Mouse (Mus musculus) heart, postnatal 0 days (tissue): Measurements from ENCODE around the gene Hfe2. TPM values are rescaled to one million over a fixed set of nuclear protein-coding genes. Genes with fewer than 3 reads are reported as not detected.

ENCODE experiments used
- ATAC-seq: fragments of 200-750 bp; cut with Nextera tagmentation; 2 replicates; pipeline ENCODE4 v1.8.0; 2017; ENCODE audit warnings: low read depth, moderate number of reproducible peaks, moderate library complexity; ENCODE audit not compliant: insufficient read depth
- DNase-seq: peaks from one replicate; pipeline ENCODE4 v3.0.0-alpha.2; 2016; ENCODE audit warnings: low spot score
- H3K27ac ChIP-seq: fragments of 300-500 bp; sonication (generic); 2 replicates; pipeline ENCODE4 v1.5.1; 2014; ENCODE audit warnings: low read depth, mild to moderate bottlenecking
- H3K27me3 ChIP-seq: fragments of 300-500 bp; sonication (generic); 2 replicates; pipeline ENCODE4 v1.6.1; 2014; ENCODE audit warnings: low read length, mixed read lengths; ENCODE audit not compliant: control insufficient read depth, insufficient read depth
- H3K36me3 ChIP-seq: fragments of 300-500 bp; sonication (generic); replicated peaks from 2 replicates; pipeline ENCODE4 v1.6.1; 2014; ENCODE audit warnings: low read length, mixed read lengths; ENCODE audit not compliant: control insufficient read depth, insufficient read depth
- H3K4me1 ChIP-seq: fragments of 300-500 bp; sonication (generic); 2 replicates; pipeline ENCODE4 v1.6.1; 2014; ENCODE audit warnings: antibody characterized with exemption; ENCODE audit not compliant: control insufficient read depth, insufficient read depth
- H3K4me2 ChIP-seq: fragments of 300-500 bp; sonication (generic); 2 replicates; pipeline ENCODE4 v1.6.1; 2014; ENCODE audit warnings: low read depth, mild to moderate bottlenecking, low read length, moderate library complexity
- H3K4me3 ChIP-seq: fragments of 300-500 bp; sonication (generic); 2 replicates; pipeline ENCODE4 v1.5.1; 2014; ENCODE audit warnings: low read depth, low read length
- H3K9ac ChIP-seq: fragments of 300-500 bp; sonication (generic); replicated peaks from 2 replicates; pipeline ENCODE4 v1.6.1; 2014; ENCODE audit warnings: low read depth, low read length, mixed read lengths
- H3K9me3 ChIP-seq: fragments of 300-500 bp; sonication (generic); replicated peaks from 2 replicates; pipeline ENCODE4 v1.6.1; 2016; ENCODE audit warnings: low read length; ENCODE audit not compliant: control insufficient read depth
- CTCF ChIP-seq: IDR thresholded peaks from 2 replicates; pipeline ENCODE4 v1.5.1; 2016; ENCODE audit warnings: antibody characterized with exemption, control low read depth, low read depth
- EP300 ChIP-seq: IDR thresholded peaks from 2 replicates; pipeline ENCODE4 v1.6.1; 2016; ENCODE audit warnings: antibody characterized with exemption, low read depth
- WGBS: fragments of 180-500 bp; shearing (Covaris S2); extraction: QIAGEN DNeasy Blood & Tissue Kit; methylation state at CpG from one replicate; pipeline ENCODE4 v1.1.7; 2014; 5-methylcytosine and 5-hydroxymethylcytosine counted together
- polyA plus RNA-seq: library from polyadenylated mRNA; unstranded; fragments of >200 nt; fragmentation: Nextera tagmentation; extraction: Ambion mirVana; gene quantifications from 2 replicates; pipeline ENCODE4 v1.2.1, GENCODE M21; 2015
- total RNA-seq: library from RNA; depleted of rRNA; stranded (reverse); fragments of >200 nt; gene quantifications from 2 replicates; pipeline ENCODE4 v1.2.3, GENCODE M21; 2014; ENCODE audit warnings: low replicate concordance

The Hfe2 gene
- total and polyA plus RNA-seq, 2 experiments from 2014 or later: 25.9 to 81.3 TPM

DNA sequence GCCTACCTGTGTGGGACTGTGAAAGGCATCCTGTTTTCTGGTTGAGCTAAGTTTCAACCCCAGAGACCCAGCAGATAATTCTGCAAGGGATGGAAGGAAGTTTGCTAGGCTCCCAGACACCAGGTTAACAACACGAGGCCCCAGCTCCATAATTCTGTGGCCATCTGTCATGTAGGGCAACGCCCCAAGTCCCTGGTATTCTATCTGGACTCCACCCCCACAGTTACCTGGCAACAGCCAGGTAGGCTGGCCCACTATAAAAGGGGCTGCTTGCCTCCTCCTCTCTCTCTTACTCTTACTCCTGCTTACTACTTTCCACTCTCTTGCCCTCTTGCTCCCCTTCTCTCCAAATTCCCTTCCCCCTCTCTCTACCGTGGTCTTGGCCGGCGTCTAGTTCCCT, 4.8 kb upstream of the Hfe2 start:
- Histone ChIP-seq H3K4me2 (no peak overlapping the region), H3K4me1 (peaks cover 6% of the 10 kb centered on the region; the same call in 1 of the 2 replicates), H3K9ac (no peak overlapping the region), H3K9me3 (no peaks in the 10 kb centered on the region), H3K27ac (no peak overlapping the region), H3K4me3 (no peak overlapping the region), H3K36me3 (no peaks in the 10 kb centered on the region), H3K27me3 (no peaks in the 10 kb centered on the region)
- no peak for DNase-seq
- WGBS: 58% methylated on average over 5 of the region's 5 CpGs
- ATAC-seq: no peak
- no peak for TF ChIP-seq CTCF
- no peak for TF ChIP-seq EP300

DNA sequence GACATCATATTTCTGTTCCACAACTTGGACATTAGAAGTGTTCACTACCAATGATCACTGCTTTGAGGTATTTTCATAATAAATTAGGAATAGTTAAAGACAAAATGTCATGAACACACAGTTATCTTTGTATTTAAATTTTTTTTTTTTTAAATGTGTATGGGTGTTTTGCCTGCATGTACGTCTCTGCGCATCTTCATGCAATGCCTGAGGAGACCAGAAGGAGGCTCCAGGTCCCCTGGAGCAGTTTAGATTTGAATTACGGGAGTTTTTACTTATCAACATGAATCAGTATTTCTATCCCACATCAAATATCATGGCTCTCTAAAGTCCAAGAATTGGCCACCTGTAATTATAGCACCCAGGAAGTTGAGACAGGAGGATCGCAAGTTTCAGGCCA, 2.8 kb upstream of the Hfe2 start:
- no peak for DNase-seq
- H3K4me1 ChIP-seq: peaks cover 23% of the 10 kb centered on the region
- no peaks in the 10 kb centered on the region for H3K36me3 ChIP-seq
- no peaks in the 10 kb centered on the region for H3K9me3 ChIP-seq
- no peak for ATAC-seq
- TF ChIP-seq CTCF: peak; percentile 36
- no peak for TF ChIP-seq EP300
- 54% methylated on average over 4 of the region's 4 CpGs for WGBS
- peaks cover 8% of the 10 kb centered on the region; the same call in 1 of the 2 replicates for H3K27me3 ChIP-seq
- H3K9ac ChIP-seq: no peak overlapping the region
- H3K4me2 ChIP-seq: no peak overlapping the region
- H3K4me3 ChIP-seq: no peak overlapping the region
- H3K27ac ChIP-seq: no peak overlapping the region

DNA sequence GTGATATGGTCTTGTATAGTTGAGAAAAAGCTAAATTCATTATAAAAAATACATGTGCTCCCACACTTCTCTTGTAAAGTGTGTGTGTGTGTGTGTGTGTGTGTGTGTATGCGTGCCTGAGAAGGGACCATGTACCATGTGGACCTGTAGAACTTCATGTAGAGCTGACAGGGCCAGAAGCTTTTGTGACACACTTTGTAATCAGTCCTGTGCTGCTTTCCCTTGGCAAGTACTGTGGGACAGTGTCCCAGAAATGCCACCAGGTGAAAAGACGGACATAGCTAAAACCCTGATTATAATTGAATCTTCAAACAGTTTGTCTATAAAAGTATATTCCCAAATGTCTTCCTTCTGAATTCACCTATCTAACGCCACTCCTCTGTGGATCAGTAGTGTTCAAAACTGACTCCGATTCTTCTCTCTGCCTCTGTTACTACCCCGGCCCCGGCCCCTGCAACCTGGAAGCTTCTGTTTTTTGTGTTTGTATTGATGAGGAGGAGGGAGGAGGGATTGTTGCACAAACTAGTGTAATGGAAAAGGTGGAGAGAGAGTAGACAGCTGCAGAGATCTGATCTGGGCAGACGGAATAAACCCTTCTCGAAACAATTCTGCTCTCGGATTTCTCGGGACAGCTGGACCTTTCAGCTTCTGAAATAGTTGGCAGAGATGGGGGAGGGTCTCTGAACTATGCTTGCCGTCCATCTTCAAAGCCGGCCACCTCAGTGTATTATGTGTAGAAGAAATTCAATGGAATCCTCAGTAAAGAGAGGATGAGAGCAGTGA, 753 bp upstream of the Hfe2 start:
- peak; percentile 25; the same call in 1 of the 2 replicates for ATAC-seq
- WGBS: 43% methylated on average over 12 of the region's 12 CpGs

DNA sequence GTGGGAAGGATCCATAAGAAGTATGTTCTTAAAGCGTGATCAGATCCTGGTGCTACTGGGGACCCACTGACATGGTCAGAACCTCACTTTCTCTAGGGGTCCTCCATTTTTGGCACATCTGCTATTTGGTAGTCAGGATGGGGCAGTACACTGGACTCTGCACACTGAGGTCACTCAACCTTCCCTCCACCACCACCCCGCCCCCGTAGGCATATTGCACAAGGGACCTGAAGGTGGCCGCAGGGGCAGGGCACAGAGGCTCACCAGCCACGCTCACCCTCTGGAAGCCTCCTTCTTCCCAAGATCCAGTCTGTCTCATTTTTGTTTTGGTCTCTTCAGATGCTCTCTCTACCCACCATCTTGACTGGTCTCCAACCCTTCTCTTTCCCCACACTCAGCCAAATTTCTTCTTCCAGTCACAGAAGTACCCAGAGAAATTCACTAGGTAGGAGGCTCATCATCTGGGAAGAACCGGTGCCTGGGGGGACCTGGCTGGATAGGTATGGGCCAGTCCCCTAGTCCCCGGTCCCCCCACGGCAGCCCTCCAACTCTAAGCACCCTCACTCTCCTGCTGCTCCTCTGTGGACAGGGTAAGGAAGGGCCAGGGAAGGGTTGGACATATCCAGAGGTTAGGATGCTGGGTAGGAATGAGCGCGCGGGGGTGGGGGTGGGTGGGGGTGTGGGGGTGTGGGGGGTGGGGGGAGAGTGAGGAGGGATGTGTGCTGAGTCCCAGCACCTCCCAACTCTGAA, 1.2 kb downstream of the Hfe2 start:
- peak overlapping the region; percentile 80; the same call in 1 of the 2 replicates for H3K27ac ChIP-seq

More for the DNA sequence above, 753 bp upstream of the Hfe2 start:
- Histone ChIP-seq H3K36me3 (peaks cover 9% of the 10 kb centered on the region; the same call in 1 of the 2 replicates), H3K27me3 (peaks cover 16% of the 10 kb centered on the region; the same call in 1 of the 2 replicates), H3K4me3 (no peak overlapping the region), H3K4me1 (peaks cover 26% of the 10 kb centered on the region), H3K9ac (no peak overlapping the region), H3K9me3 (no peaks in the 10 kb centered on the region), H3K4me2 (peak overlapping the region; percentile 59), H3K27ac (peak overlapping the region; percentile 80)
- DNase-seq: no peak
- TF ChIP-seq EP300 (no peak), CTCF (no peak)

DNA sequence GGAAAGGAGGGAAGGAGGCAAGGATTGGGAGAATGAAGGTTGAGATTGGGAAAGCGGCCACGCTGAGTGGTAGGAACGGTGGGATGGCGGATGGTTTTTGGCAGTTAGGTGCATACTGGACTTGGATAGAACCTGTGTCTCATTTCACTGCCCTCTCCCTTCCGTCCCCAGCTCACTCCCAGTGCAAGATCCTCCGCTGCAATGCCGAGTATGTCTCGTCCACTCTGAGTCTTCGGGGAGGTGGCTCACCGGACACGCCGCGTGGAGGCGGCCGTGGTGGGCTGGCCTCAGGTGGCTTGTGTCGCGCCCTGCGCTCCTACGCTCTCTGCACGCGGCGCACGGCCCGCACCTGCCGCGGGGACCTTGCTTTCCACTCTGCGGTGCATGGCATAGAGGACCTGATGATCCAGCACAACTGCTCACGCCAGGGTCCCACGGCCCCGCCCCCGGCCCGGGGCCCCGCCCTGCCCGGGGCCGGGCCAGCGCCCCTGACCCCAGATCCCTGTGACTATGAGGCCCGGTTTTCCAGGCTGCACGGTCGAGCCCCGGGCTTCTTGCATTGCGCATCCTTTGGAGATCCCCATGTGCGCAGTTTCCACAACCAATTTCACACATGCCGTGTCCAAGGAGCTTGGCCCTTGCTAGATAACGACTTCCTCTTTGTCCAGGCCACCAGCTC, 2.0 kb downstream of the Hfe2 start:
- peak overlapping the region; percentile 59 for H3K4me2 ChIP-seq
- peaks cover 16% of the 10 kb centered on the region; the same call in 1 of the 2 replicates for H3K27me3 ChIP-seq
- WGBS: 6% methylated on average over 44 of the region's 44 CpGs
- H3K9me3 ChIP-seq: no peaks in the 10 kb centered on the region
- peak overlapping the region; percentile 25 for H3K4me3 ChIP-seq
- DNase-seq (no peak), ATAC-seq (0 out of 2 replicates have a peak, but pooled peaks have one; percentile 12)
- no peak overlapping the region for H3K27ac ChIP-seq
- H3K4me1 ChIP-seq: peaks cover 26% of the 10 kb centered on the region
- TF ChIP-seq CTCF (no peak), EP300 (no peak)
- H3K36me3 ChIP-seq: peaks cover 12% of the 10 kb centered on the region; the same call in 1 of the 2 replicates
- 0 out of 2 replicates have a peak overlapping the region, but pooled peaks have one; percentile 2 for H3K9ac ChIP-seq

More for the DNA sequence above, 1.2 kb downstream of the Hfe2 start:
- 73% methylated on average over 11 of the region's 11 CpGs for WGBS
- peak overlapping the region; percentile 59 for H3K4me2 ChIP-seq
- no peaks in the 10 kb centered on the region for H3K9me3 ChIP-seq
- peaks cover 12% of the 10 kb centered on the region; the same call in 1 of the 2 replicates for H3K36me3 ChIP-seq
- peaks cover 16% of the 10 kb centered on the region; the same call in 1 of the 2 replicates for H3K27me3 ChIP-seq
- DNase-seq: no peak
- TF ChIP-seq CTCF: no peak
- no peak for TF ChIP-seq EP300
- no peak overlapping the region for H3K9ac ChIP-seq
- H3K4me3 ChIP-seq: peak overlapping the region; percentile 33; the same call in 1 of the 2 replicates
- ATAC-seq: no peak
- peaks cover 26% of the 10 kb centered on the region for H3K4me1 ChIP-seq
